Mouse (Mus musculus): Measurements from ENCODE around the gene Morf4l1. TPM values are rescaled to one million over a fixed set of nuclear protein-coding genes. Genes with fewer than 3 reads are reported as not detected.

Gene Morf4l1
- polyA plus RNA-seq (2012; rRNA removed) = 399 and 411 TPM in 2 replicates

DNA sequence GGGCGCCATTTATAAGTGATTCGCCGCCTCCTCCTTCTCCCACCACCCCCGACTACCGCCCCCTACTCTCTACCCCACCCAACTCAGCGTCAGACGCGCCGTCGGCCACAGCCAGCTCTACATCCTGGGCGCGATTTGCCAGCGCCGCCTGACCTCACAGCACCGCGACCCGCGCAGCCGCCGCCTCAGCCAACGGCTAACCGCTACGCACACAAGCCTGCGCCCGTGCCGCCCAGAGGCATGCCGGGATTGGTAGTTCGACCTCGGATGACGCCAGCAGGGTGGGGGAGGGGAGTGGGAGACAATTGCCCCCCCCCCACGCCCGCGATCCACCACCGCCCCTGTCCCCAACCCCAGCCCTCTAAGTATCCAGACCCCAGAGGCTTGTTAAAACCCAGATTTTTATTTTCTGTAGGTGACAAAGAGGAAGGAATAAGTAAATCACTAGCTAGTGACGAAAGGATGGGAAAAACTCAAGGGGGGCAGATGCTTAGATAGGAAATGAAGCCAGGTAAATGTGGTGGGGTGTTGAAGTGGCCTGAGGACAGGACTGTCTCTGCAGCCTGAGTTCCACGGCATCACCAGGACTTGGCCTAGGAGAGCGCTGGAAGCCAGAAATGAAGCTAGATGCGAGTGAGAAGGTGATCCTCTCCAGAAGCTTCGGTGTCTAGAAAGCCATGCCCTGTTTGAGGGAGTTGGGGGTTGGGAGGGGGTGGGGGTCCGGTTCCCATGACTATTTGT, at the start of gene Morf4l1:
Morf4l1 (minus strand) TSS at position 208 of the 741 bp plus-strand sequence.
- peak; percentile 92 for DNase-seq (ENCODE audit: low spot score)

DNA sequence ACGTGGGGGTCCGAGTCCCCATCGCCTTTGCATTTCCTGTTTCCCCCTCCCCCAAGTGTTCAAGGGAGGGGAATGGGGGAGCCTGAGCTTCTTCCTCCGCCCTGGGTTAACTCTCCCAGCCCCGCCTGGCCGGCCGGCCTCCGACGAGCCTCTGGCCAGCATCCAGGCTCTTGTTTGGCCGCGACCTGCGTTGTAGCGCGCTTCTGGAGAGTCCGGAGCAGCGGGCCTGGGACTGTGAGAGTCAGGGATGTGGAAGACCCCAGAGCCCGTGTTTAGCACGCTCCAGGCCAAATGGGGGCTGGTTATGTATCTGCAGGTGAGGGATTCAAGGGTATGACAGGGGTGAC, 49.1 kb upstream of the Morf4l1 start:
- DNase-seq (ENCODE audit: low spot score) = no peak

DNA sequence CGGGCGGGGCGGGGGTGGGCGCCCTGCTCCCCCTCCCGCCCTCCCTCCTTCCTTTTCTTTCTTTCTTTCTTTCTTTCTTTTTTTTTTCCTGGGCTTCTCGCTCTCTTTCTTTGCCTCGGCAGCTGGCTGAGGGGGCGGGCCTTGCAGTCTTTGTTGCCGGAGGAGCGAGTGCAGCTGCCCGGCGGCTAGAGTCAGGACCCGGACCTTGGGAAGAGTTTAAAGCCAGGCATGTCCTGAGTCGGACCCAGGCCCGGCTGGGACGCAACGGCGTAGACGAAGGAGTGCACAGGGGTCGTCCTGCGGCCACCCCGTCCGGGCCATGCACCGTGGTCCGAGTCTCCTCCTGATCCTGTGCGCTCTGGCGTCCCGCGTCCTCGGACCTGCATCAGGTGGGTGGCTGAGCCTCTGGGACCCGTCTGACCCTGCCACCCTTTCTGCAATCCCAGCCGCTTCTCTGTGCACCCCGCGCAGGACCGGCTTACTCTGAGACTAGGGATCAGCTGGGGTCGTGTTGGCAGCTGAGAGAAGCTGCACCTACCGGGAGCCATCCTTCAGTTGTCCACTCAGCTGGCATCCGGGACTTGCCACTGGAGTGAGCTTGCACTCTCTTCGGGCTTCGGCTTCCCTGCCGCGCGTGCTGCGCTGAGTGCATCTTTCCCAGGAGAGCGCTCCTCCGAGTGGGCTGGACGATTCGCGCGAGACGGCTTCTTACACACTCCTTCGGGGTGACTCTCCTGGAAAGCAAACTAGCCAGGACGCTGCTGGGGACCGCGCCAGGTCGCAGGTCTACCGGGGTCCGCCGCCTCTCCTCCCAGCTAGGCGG, 48.6 kb upstream of the Morf4l1 start, which contains the start of gene Adamts7:
Adamts7 (plus strand) TSS at position 144 of the 823 bp plus-strand sequence.
- no peak for DNase-seq (ENCODE audit: low spot score)

DNA sequence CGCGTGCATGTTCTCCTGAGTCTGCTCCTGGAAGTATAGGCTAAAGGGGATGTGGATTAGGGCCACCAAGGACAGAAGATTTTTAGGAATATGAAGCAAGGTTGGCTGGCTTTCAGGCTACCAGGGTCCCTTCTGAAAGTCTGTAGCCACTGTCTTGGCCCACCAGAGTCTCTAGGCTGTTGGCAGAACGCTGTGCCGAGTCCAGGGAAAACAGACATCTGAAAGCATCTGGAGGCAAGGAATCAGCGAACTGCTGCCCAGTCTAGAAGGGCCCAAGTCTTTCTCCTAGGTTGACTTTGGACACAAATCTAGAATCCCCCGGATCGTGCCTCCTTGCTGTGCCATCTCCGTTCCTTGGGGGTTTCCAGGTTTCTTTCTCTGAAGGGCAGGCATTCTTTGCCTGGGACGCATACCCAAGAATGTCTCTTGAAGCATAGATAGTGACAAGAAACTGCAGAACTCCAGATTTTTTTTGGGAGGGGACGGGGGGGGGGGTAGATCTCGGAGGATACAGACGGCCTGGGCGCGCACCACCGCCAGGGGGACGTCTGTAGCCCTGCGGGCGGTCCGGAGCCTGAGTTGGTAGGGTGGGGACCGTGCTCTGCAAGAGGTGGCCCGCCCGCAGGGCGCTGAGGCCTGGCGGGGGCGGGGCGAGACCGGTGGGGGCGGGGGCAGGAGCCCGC, 47.8 kb upstream of the Morf4l1 start:
- no peak for DNase-seq (ENCODE audit: low spot score)

DNA sequence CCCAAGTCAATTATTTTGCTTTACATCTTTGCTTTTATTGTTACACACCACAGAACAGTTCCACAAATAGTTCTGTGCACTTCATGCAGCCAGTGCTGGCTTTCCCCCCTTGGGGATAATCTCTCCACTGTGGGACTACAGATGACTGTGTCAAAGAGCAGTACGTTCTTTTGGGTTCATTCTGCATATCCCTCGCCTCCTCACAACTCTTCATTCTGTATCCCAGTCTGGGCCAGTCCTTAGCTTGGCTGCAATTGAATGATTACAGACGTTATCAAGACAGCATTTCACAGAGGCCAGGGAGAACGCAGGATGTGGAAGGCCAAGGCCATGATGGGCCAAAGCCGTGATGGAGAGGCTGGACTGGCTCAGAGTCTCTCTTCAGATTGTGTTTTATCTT, 32.3 kb upstream of the Morf4l1 start:
- DNase-seq (ENCODE audit: low spot score) = no peak

DNA sequence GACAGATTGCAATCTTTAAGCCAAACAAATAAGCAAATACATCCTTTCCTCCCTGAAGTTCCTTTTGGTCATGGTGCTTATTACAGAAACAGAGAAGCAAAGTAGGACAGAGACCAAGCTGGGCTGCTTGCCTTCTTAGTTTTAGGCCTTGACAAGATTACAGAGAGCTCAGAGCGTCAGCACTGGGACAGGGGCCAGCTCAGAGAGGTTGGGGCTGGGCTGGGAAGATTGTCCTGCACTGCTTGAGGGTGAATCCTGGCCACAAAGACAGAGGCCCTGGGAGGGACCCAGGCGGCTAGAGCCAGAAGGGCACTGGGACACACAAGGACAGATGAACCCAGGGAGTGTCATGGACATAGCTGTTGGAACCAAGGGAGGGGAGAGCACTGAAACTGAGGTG, 31.2 kb upstream of the Morf4l1 start:
- DNase-seq (ENCODE audit: low spot score) = no peak

DNA sequence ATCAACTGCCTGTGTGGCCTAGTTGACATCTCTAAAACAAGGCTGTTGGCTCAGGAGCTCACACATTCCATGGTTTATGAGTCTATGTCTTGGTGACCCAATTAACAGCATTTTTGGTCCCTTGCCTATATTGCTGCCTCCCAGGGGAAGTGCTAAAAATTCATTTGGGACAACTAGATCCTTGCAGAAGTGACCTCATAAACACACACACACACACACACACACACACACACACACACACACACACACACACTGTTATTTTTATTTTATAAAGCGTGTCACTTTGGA, 22.0 kb upstream of the Morf4l1 start:
- DNase-seq (ENCODE audit: low spot score) = no peak

DNA sequence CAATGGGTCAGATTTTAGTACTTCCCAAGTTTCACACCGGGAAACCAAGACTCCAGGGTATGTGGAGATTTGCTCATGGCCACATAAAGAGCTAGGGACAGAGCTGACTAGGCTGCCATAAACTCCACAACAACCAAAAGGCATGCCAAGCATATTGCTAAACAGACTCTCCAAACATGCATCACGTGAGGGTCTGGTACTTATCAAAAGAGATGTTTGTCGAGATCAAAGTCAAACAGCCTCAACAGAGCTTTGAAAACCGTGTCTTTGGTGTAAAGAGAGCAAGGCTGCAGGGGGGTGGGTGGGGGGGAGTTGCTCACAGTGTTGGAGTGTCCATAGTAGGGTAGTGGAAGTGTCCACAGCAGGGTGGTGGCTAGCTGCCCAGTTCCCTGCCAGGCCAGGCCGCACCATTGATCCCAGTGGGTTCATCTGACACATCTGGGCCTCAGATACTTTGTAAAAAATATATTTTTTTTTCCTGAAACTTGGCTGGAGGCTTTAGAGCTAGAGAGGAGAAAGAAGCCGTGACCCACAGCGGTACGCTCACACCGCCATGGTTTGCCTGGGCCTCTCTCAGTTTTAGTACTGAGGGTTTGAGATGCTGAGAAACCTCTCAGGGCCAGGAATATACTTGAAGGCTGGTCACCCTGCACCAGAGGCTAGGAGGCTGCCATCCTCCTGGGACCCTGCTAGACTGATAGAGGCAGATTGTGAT, 21.5 kb upstream of the Morf4l1 start:
- DNase-seq (ENCODE audit: low spot score) = no peak

DNA sequence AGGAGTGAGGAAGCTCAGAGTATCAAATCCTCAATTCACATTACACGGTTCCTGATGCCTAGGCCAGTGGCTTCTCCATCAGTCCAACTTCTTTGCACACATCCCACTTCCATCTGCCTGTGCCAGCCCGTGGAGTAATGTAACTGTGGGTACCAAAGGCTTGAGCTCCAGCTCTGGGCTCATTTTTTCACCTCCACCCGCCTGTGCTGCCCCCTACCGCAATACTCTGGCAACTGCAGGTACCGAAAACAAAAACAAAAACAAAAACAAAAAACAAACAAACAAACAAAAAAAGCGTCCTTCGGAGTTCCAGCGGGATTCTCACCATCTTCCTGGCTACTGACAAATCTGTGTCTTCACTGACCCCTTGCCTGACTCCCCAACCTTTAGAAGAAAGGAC, 20.9 kb upstream of the Morf4l1 start:
- no peak for DNase-seq (ENCODE audit: low spot score)

DNA sequence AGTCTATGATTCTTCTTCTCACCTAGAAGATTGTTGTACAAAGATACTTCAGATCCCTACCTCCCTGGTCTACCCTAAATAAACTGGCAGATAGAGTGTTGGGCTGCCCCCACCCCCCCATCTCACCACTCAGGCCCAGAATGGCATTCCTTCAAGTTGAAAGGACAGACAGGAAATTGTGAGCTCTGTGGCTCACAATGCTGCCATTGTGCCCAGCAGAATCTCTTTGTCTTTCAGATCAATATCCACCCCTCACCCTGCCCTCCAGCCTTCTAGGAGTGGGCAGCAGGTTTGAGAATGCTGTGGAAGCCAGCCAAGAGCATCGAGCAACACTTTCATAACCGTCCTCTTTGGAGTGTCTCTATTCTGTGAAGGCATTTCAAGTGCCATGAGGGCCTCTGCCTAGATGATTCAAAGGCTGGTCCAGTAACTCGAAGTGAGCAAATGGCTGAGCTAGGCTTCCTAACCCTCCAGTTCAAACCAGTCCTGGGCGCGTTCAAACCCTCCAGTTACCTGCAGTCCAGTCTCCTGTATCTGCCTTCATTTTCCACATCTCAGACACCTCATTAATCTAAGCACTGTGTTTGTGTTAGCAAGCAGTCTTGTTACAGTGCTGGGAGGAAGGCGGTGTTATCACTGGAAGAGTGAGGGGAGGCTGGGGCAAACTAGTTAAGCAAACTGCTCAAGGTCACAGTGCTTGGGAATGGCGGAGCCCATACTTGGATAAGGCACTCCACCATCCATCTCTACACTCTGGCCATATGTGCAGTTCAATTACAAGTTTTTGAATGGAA, 19.2 kb upstream of the Morf4l1 start:
- no peak for DNase-seq (ENCODE audit: low spot score)

DNA sequence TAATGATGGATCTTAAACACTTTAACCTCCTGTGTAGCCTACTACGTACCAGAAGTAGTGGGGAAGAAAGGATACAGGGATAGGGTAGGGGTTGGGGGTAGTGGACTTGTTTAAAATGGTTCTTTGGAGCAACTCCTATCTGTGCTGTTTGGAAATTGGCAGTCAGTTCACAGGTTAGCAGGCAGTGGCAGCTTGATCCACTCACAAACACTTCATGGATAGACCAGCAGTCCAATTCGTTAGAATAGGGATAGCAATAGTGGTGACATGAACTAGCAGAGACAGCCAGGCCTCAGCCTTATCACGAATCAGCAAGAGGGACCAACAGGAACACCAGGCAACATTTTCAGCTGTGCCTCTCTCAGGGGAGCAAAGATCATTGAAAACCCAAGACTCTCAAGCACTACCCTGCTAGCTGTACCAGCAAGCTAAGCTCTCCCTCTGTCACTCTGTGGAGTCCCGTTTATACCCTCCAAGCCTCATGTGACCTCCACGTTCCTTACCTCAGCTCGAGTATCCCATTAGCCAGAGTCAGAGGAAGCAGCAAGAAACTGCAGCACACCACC, 14.1 kb upstream of the Morf4l1 start:
- DNase-seq (ENCODE audit: low spot score) = no peak

DNA sequence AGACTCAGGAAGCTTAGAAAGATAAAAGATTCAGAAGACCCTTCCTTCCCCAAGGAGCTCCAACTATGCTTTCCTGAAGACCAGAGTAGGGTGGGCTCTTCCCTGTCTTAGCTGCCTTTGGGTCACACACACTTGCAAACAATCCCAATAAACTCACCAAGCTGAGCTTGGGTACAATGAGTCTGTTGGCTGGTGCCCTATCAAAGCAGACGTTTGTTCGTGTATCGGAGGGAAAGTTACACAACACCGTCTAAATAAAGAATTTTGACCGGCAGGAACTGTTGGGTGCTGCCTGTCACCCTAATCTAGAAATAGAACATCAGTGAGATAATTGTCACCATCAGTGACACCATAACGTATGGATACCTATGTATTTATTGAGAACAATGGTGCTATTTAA, 12.6 kb upstream of the Morf4l1 start:
- no peak for DNase-seq (ENCODE audit: low spot score)

DNA sequence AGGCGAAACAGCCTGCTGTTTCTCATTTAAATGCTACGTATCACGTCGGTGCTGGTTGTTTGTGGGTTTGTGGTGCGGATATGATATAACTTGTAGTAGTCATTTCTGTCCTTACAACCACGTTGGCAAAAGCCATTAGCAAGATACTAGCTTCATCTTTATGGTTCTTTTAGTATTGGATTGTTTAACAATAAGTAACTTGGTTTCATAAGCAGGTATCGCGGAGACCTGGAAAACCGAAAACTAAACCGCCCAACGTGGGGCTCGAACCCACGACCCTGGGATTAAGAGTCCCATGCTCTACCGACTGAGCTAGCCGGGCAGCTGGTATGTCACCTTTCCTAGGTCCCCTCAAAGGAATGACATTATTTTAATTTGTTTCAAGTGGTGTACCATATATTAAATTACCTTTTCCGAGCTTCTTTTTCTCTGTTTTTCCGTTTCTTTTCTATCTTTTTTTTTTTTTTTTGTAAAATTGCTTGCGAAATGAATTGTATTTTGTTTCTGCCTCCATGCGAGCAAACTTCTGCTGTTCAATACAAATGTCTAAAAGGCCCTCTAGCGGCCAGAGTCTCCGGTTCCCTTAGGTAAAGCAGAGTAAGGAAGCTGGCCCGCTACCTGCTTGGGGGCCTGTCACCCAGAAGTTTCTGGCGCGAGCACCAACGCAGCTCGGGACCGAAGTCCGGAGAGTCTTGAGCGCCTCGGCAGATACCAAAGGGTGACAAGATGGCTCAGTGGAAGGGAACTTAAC, 11.9 kb upstream of the Morf4l1 start:
- DNase-seq (ENCODE audit: low spot score) = peak; percentile 37

DNA sequence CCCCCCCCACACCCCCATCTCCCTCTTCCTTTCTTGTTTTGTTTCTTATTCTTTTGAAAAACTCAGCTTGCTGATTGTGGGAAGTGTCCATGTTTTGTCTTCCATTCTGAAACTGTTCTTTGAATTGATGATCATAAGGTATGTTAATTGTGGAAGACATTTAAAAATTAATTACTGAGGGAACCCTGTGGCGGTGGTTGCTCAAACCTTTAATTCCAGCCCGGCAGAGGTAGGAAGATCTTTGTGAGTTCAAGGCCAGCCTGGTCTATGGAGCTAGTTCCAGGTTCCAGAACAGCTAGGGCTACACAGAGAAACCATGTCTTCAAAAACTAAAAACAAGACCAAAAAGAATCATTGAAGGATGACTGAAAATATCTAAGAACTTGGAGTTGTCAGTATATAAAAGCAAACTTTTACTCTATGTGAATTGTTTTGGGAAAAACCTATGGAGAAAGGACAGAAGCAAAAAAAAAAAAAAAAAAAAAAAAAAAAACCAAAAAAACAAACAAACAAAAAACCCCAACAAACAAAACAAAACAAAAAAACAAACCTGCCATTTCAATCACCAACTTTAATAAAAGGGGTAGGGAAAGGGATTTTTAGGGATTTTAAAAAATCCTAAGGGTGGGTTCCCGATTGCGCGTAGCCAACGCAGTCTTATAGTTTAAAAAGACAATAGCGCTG, 11.0 kb upstream of the Morf4l1 start:
- DNase-seq (ENCODE audit: low spot score) = no peak

DNA sequence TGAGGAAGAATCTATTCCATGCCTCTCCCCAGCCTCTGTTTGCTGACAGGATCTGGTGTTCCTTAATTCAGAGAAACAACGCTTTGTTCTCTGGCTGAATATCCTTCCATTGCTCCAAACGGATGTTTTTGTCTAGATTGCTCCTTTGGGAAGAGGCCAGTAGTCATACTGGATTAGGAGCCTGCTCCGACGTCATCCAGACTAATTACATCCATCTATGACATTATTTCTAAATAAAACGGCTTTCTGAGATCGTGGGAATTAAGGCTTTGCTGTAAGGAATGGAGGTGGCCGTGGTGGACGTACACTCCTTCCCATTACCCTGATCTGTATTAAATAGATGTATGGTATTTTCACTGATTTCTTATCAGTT, 10.3 kb upstream of the Morf4l1 start:
- no peak for DNase-seq (ENCODE audit: low spot score)

DNA sequence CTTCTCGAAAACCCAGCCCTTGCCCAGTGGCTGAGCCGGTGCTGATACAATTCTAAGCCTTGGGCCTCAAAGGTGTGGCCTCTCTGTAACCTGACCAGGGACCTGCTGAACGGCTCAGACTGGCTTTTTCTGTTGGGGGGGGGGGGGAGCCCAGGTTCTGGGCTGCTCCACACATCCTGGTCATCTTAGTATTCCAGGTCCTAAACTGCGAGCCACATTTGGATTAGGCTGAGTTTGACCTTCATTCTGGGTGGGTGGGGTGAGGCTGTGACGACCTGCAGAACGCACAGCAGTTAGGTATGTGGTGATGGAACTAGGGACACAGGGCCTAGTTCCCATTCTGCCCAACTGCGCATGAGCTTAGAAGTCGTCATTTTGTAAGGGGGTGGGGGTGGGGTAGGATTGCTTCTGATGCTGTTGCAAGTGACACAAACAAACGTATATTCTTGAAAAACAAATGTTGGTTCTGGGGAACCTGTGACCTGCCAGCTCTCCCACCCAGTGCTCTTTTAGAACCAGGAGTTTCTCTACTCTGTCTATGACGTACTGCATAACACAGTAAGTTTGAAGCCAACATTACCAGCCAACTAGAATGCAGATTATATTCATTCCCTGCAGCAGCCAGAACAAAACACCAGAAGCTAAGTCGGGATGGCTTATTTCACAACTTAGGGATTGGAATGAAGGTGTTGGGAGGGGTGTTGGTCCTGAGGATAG, 9.7 kb upstream of the Morf4l1 start:
- no peak for DNase-seq (ENCODE audit: low spot score)

DNA sequence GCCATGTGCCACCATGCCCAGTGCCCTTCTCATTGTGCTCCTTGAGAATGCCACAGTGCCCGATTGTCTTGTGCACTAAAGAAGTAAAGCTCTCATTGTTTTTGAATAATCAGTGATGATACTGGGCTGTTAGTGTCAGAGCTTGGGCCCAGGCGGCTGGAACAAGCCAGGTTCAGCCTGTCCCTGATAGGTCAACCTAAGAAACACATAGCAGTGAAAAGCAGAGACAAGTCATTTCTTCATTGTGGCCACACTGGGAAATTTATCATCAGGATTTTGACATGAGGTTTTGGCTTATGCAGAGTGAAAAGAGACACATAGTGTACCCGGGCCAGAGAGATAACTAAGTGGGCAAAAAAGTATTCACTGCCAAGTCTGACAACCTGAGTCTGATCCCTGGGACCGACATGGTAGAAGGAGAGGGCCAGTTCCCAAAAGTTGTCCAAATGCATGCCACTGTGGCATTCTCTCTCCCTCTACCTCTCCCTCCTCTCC, 7.7 kb upstream of the Morf4l1 start:
- no peak for DNase-seq (ENCODE audit: low spot score)

DNA sequence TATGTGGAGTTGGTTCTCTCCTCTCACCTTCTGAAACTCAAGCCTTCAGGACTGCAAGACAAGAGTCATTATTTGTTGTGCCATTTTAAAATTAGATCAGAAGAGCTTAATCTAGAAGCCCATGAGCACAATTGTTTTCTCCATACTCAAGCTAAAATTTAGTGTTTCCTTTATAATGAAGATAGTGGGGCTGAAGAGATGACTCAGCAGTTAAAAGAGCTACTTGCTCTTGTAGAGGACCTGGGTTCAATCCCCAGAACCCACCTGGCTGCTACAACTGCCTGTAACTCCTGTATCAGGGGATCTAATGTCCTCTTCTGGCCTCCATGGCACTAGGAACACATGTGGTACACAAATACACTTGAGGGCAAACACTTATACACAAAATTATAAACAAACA, 2.7 kb upstream of the Morf4l1 start:
- no peak for DNase-seq (ENCODE audit: low spot score)

DNA sequence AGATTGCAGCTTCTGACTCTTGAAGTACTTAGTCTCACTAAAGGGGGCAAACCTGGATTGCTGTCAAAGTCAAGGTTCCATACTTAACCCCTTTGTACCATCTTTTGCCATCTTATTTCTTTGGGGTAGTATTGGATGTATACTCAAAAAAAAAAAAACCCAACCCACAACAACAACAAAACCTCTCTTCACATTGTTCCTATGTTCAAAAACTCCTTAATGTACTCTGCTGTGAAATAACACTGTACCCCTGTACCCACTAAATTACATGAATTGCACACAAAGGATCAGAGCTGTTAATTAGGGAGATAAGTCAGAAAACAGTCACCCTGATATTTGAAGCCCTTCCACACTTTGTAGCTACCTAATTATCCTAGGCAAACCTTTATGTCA, 730 bp upstream of the Morf4l1 start:
- DNase-seq (ENCODE audit: low spot score) = no peak

Data from urinary bladder, adult 2 months (tissue).